Mouse (Mus musculus) cerebellum, adult 9-10 months (tissue): ENCODE data around the gene Clstn2.

Source experiments
- DNase-seq: peaks from one replicate; pipeline ENCODE4 v3.0.0; 2022

Clstn2 gene

GRCm38 (mm10) chr9:97773911-97774310 lies 259.1 kb downstream of the Clstn2 start:
- DNase-seq = no peak

- DNase-seq = no peak
Observed at GRCm38 (mm10) chr9:97772431-97772830, 260.6 kb downstream of the Clstn2 start.

- DNase-seq = no peak
Observed at GRCm38 (mm10) chr9:97769331-97769730, 263.6 kb downstream of the Clstn2 start.

- no peak for DNase-seq
Observed at GRCm38 (mm10) chr9:97765251-97765767, 267.7 kb downstream of the Clstn2 start.

GRCm38 (mm10) chr9:97763048-97763447 lies 269.9 kb downstream of the Clstn2 start:
- DNase-seq = no peak

- no peak for DNase-seq
Observed at GRCm38 (mm10) chr9:97755599-97756270, 277.2 kb downstream of the Clstn2 start.

- no peak for DNase-seq
Observed at GRCm38 (mm10) chr9:97753715-97754114, 279.3 kb downstream of the Clstn2 start.

- DNase-seq = no peak
Observed at GRCm38 (mm10) chr9:97746574-97746973, 286.4 kb downstream of the Clstn2 start.

GRCm38 (mm10) chr9:97727715-97728486 lies 305.1 kb downstream of the Clstn2 start:
- no peak for DNase-seq

GRCm38 (mm10) chr9:97717728-97718127 lies 315.3 kb downstream of the Clstn2 start:
- no peak for DNase-seq

- peak; percentile 11 for DNase-seq
Observed at GRCm38 (mm10) chr9:97717005-97717404, 316.0 kb downstream of the Clstn2 start.

GRCm38 (mm10) chr9:97712888-97713287 lies 320.1 kb downstream of the Clstn2 start:
- no peak for DNase-seq

GRCm38 (mm10) chr9:97703901-97704503 lies 329.0 kb downstream of the Clstn2 start:
- DNase-seq = no peak

- DNase-seq = no peak
Observed at GRCm38 (mm10) chr9:97702989-97703388, 330.0 kb downstream of the Clstn2 start.

GRCm38 (mm10) chr9:97699983-97700382 lies 333.0 kb downstream of the Clstn2 start:
- DNase-seq = no peak

- no peak for DNase-seq
Observed at GRCm38 (mm10) chr9:97699020-97699419, 334.0 kb downstream of the Clstn2 start.

- no peak for DNase-seq
Observed at GRCm38 (mm10) chr9:97698071-97698470, 334.9 kb downstream of the Clstn2 start.

- no peak for DNase-seq
Observed at GRCm38 (mm10) chr9:97696655-97697235, 336.2 kb downstream of the Clstn2 start.

- no peak for DNase-seq
Observed at GRCm38 (mm10) chr9:97695278-97695677, 337.7 kb downstream of the Clstn2 start.

- DNase-seq = peak; percentile 47
Observed at GRCm38 (mm10) chr9:97686826-97687425, 346.1 kb downstream of the Clstn2 start.

GRCm38 (mm10) chr9:97685664-97686063 lies 347.3 kb downstream of the Clstn2 start:
- DNase-seq = peak; percentile 96

GRCm38 (mm10) chr9:97679878-97680277 lies 353.1 kb downstream of the Clstn2 start:
- no peak for DNase-seq

- no peak for DNase-seq
Observed at GRCm38 (mm10) chr9:97679106-97679505, 353.9 kb downstream of the Clstn2 start.
